Mouse (Mus musculus): ENCODE measurements around the gene Mylip. TPM values are rescaled to one million over a fixed set of nuclear protein-coding genes. Genes with fewer than 3 reads are reported as not detected.

The Mylip gene
- polyA plus RNA-seq, 1 experiment from 2014 or later, result 17.1 TPM

DNA sequence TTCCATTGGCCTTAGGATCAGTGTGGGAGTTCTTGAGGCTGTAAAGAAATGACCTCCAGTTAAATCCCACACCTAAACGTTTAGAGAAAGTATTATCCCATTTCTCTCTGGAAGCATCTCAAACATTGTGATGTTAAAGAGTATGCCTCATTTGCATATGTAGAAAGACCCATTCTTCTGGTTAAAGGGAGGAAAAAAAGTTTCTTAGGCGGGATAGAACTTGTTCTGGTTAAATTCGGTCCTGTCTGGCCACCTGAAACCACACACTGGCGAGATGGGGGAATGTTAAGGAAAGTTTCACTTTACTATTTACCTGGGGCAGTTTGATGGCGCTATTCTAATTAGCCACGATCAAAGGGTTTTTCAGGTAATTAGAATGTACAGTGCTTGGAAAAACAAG lies 14.7 kb upstream of the Mylip start:
- H3K4me3 ChIP-seq, result no peak overlapping the region
- no peak overlapping the region for H3K27ac ChIP-seq
- no peaks in the 10 kb centered on the region for H3K36me3 ChIP-seq
- H3K27me3 ChIP-seq (ENCODE audit: low read depth, poor library complexity, severe bottlenecking), result no peaks in the 10 kb centered on the region
- H3K4me1 ChIP-seq, result 0 out of 2 replicates have a peak, but pooled peaks cover 12% of the 10 kb centered on the region
- 32% methylated on average over 6 of the region's 6 CpGs for WGBS
- no peaks in the 10 kb centered on the region for H3K9me3 ChIP-seq (replicated peaks)
- DNase-seq (ENCODE audit: low spot score), result peak; percentile 3

DNA sequence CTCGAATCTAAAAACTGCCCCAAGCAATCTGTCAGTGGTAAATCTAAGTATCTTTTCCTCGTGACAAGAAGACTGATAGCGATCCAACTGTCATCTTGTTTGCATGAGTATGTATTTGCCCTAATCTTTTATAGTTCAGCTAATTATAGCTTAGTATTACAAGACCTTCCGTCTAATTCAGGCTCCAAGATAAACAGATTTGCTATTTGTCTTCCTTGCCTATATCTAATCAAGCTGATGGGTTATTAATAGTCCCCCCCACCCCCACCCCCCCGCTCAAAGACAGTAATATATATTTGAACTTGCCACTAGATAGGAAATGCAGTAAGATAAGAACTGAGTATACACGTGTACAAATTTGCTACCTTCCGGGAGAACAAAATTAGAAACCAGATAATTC lies 7.3 kb upstream of the Mylip start:
- 0 out of 2 replicates have a peak, but pooled peaks cover 3% of the 10 kb centered on the region for H3K4me1 ChIP-seq
- no peak overlapping the region for H3K27ac ChIP-seq
- H3K36me3 ChIP-seq, result no peaks in the 10 kb centered on the region
- no peaks in the 10 kb centered on the region for H3K27me3 ChIP-seq (ENCODE audit: low read depth, poor library complexity, severe bottlenecking)
- H3K4me3 ChIP-seq, result no peak overlapping the region
- DNase-seq (ENCODE audit: low spot score), result no peak
- H3K9me3 ChIP-seq (replicated peaks), result no peaks in the 10 kb centered on the region
- WGBS, result 88% methylated on average over 7 of the region's 7 CpGs

DNA sequence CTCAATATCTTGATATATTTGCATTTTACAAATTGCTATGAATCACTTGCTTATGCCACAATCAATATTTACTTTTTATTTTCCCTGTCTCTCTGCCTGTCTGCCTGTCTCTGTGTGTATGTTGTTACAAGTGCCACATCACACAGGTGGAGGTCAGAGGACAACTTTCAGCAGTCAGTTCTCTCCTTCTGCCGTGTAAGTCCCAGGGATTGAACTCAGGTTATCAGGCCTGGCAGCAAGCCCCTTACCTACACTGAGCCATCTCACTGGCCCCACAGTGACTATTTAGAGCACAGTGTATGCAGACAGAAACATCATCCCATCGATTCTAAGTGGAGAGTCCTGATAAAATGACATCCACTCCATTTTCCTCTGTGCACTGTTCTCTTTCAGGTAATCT lies 4.9 kb upstream of the Mylip start:
- H3K27me3 ChIP-seq (ENCODE audit: low read depth, poor library complexity, severe bottlenecking), result 0 out of 2 replicates have a peak, but pooled peaks cover 6% of the 10 kb centered on the region
- H3K36me3 ChIP-seq, result no peaks in the 10 kb centered on the region
- no peak overlapping the region for H3K27ac ChIP-seq
- WGBS, result 82% methylated on average over 2 of the region's 2 CpGs
- no peak overlapping the region for H3K4me3 ChIP-seq
- no peaks in the 10 kb centered on the region for H3K9me3 ChIP-seq (replicated peaks)
- H3K4me1 ChIP-seq, result peaks cover 8% of the 10 kb centered on the region
- peak; percentile 14 for DNase-seq (ENCODE audit: low spot score)

- no peak overlapping the region for H3K4me3 ChIP-seq
- WGBS, result 93% methylated on average over 6 of the region's 6 CpGs
- peak; percentile 19 for DNase-seq (ENCODE audit: low spot score)
Observed at GRCm38 (mm10) chr13:45385521-45385920, 4.0 kb upstream of the Mylip start.

DNA sequence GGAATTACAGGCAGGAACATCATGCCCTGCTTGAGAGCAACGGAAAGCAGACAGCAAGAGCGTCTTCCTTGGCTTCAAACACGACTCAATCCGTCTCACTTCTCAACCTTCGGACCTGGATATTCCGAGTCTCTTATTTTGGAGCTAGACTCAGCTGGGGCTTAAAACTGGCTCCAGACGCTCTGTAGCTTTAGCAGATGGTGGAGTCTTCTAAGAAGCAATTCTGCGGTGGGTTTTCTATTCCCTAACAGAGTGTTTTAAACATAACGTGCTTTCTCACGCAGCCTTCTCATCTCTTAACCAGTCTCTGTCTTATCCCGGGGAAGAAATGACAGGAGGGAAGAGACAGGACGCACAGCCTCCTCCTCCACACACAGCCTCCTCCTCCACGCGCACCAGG lies 3.3 kb upstream of the Mylip start:
- no peaks in the 10 kb centered on the region for H3K9me3 ChIP-seq (replicated peaks)
- no peaks in the 10 kb centered on the region for H3K36me3 ChIP-seq
- H3K4me1 ChIP-seq, result peaks cover 22% of the 10 kb centered on the region
- no peak overlapping the region for H3K27ac ChIP-seq
- H3K4me3 ChIP-seq, result no peak overlapping the region
- peak; percentile 17 for DNase-seq (ENCODE audit: low spot score)
- WGBS, result 89% methylated on average over 14 of the region's 14 CpGs
- 0 out of 2 replicates have a peak, but pooled peaks cover 6% of the 10 kb centered on the region for H3K27me3 ChIP-seq (ENCODE audit: low read depth, poor library complexity, severe bottlenecking)

More at GRCm38 (mm10) chr13:45385521-45385920, 4.0 kb upstream of the Mylip start:
- Histone ChIP-seq H3K36me3 (no peaks in the 10 kb centered on the region), H3K27me3 (ENCODE audit: low read depth, poor library complexity, severe bottlenecking) (0 out of 2 replicates have a peak, but pooled peaks cover 6% of the 10 kb centered on the region), H3K4me1 (peaks cover 15% of the 10 kb centered on the region), H3K27ac (no peak overlapping the region), H3K9me3 (replicated peaks) (no peaks in the 10 kb centered on the region)

DNA sequence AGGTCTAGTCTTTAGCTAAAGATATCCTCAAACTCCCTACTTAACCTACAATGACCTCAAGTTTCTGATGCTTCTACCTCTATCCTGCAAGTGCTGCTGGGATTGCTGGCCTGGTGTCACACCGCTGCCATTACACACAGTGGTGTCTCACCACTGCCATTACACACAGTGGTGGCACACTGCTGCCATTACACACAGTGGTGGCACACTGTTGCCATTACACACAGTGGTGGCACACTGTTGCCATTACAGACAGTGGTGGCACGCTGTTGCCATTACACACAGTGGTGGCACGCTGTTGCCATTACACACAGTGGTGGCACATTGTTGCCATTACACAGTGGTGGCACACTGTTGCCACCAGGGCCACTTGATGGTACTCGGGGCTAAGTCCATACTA lies 2.3 kb upstream of the Mylip start:
- Histone ChIP-seq H3K27ac (no peak overlapping the region), H3K4me1 (peaks cover 32% of the 10 kb centered on the region), H3K4me3 (no peak overlapping the region), H3K9me3 (replicated peaks) (no peaks in the 10 kb centered on the region), H3K27me3 (ENCODE audit: low read depth, poor library complexity, severe bottlenecking) (0 out of 2 replicates have a peak, but pooled peaks cover 6% of the 10 kb centered on the region), H3K36me3 (no peaks in the 10 kb centered on the region; the same call in 1 of the 2 replicates)
- WGBS, result 96% methylated on average over 4 of the region's 4 CpGs
- peak; percentile 16 for DNase-seq (ENCODE audit: low spot score)

- H3K27ac ChIP-seq, result no peak overlapping the region
- no peaks in the 10 kb centered on the region for H3K9me3 ChIP-seq (replicated peaks)
- DNase-seq (ENCODE audit: low spot score), result peak; percentile 29
- peaks cover 43% of the 10 kb centered on the region for H3K4me1 ChIP-seq
- H3K27me3 ChIP-seq (ENCODE audit: low read depth, poor library complexity, severe bottlenecking), result 0 out of 2 replicates have a peak, but pooled peaks cover 6% of the 10 kb centered on the region
- 78% methylated on average over 16 of the region's 16 CpGs for WGBS
- H3K4me3 ChIP-seq, result no peak overlapping the region
- peaks cover 10% of the 10 kb centered on the region for H3K36me3 ChIP-seq
Observed at GRCm38 (mm10) chr13:45388254-45388805, 1.2 kb upstream of the Mylip start.

DNA sequence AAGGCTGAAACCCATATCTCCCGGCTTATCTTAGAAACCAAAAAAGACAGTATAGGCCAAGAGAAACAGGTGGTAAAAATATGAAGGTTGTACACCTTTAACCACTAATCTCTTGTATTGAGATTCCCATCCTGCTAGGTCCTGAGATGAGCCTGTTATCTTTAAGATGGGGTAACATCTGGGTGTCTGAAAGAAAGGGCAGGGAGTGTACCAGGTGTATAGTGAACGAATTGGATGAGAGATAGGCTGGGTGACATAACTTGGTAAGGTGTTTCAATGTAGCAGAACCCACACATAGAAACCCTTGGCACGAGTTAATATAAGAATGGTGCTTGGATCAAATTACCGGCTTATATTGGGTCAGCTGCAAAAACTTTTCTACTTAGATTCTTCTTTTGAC lies 653 bp upstream of the Mylip start:
- Histone ChIP-seq H3K27me3 (ENCODE audit: low read depth, poor library complexity, severe bottlenecking) (0 out of 2 replicates have a peak, but pooled peaks cover 6% of the 10 kb centered on the region), H3K4me3 (peak overlapping the region; percentile 87), H3K36me3 (peaks cover 10% of the 10 kb centered on the region), H3K27ac (peak overlapping the region; percentile 92; the same call in 1 of the 2 replicates), H3K4me1 (peaks cover 48% of the 10 kb centered on the region), H3K9me3 (replicated peaks) (no peaks in the 10 kb centered on the region)
- 40% methylated on average over 4 of the region's 4 CpGs for WGBS
- DNase-seq (ENCODE audit: low spot score), result no peak

GRCm38 (mm10) chr13:45390312-45390961 lies 895 bp downstream of the Mylip start:
- 2% methylated on average over 25 of the region's 25 CpGs for WGBS
- no peaks in the 10 kb centered on the region for H3K9me3 ChIP-seq (replicated peaks)

GRCm38 (mm10) chr13:45390962-45391853 lies 1.7 kb downstream of the Mylip start:
- Histone ChIP-seq H3K36me3 (peaks cover 27% of the 10 kb centered on the region), H3K4me3 (peak overlapping the region; percentile 87), H3K4me1 (peaks cover 71% of the 10 kb centered on the region), H3K9me3 (replicated peaks) (no peaks in the 10 kb centered on the region), H3K27me3 (ENCODE audit: low read depth, poor library complexity, severe bottlenecking) (0 out of 2 replicates have a peak, but pooled peaks cover 6% of the 10 kb centered on the region), H3K27ac (peak overlapping the region; percentile 92)
- WGBS, result 33% methylated on average over 19 of the region's 19 CpGs
- DNase-seq (ENCODE audit: low spot score), result peak; percentile 45

More at GRCm38 (mm10) chr13:45390312-45390961, 895 bp downstream of the Mylip start:
- Histone ChIP-seq H3K36me3 (peaks cover 19% of the 10 kb centered on the region), H3K4me1 (peaks cover 63% of the 10 kb centered on the region), H3K27me3 (ENCODE audit: low read depth, poor library complexity, severe bottlenecking) (0 out of 2 replicates have a peak, but pooled peaks cover 6% of the 10 kb centered on the region), H3K4me3 (peak overlapping the region; percentile 87), H3K27ac (peak overlapping the region; percentile 92)
- DNase-seq (ENCODE audit: low spot score), result peak; percentile 57

DNA sequence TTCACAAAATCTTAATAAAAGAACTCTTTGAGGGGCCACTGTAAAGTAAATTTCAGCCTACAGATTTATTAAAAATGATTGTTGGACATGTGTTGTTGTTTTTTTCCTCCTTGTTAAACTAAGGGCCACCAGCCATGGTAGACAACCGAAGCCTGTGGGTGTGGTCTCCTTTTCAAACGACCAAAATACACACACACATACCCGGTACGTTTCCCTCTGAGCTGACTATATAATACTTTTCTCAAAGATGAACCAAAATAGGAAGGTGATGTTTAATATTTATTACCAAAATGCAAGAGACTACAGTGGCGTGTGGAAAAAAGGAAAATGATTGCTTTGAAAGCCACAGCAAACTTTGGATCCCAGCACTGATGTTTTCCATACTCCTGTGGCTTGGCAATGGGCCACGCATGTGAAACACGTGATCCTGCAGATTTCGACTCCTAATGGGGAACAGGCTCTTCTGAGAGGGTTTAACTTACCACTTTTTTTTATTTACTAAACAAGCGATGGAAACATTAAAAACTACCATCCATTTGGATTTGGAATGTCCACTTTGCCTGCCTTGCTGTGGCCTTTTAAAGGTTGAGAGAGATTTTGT lies 2.4 kb downstream of the Mylip start:
- Histone ChIP-seq H3K27me3 (ENCODE audit: low read depth, poor library complexity, severe bottlenecking) (0 out of 2 replicates have a peak, but pooled peaks cover 6% of the 10 kb centered on the region), H3K4me1 (peaks cover 78% of the 10 kb centered on the region), H3K36me3 (peaks cover 28% of the 10 kb centered on the region), H3K27ac (peak overlapping the region; percentile 92), H3K4me3 (peak overlapping the region; percentile 87), H3K9me3 (replicated peaks) (no peaks in the 10 kb centered on the region)
- WGBS, result 47% methylated on average over 9 of the region's 9 CpGs
- DNase-seq (ENCODE audit: low spot score), result peak; percentile 43

DNA sequence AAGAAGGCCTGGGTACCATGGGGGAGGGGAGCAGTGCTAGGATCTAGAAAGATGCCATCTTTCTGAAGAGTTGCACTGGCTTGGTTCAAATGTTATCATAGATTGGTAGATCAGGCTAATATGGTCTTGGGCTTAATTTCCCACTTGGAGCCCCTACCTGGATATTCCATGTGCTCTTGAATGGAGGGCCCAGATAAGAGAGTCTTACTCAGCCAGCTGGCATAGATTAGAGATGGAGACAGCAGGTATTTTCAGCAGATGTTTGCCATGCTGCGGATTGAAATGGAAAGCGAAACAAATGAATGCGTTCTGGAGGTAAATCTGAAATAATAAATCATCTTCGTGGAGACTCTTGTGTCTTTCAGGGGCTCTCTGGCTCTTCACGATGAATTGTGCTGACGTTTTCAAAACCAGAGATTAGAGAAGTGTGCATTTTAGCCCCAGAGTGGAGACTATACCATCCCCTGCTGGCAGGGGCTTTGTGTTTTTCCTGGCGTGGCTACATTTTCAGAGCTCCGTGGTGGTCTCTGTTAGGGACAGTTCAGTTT lies 4.8 kb downstream of the Mylip start:
- H3K4me1 ChIP-seq, result peaks cover 92% of the 10 kb centered on the region
- 62% methylated on average over 8 of the region's 8 CpGs for WGBS

More for the DNA sequence above, 4.8 kb downstream of the Mylip start:
- Histone ChIP-seq H3K27me3 (ENCODE audit: low read depth, poor library complexity, severe bottlenecking) (no peaks in the 10 kb centered on the region), H3K4me3 (no peak overlapping the region), H3K36me3 (peaks cover 33% of the 10 kb centered on the region), H3K9me3 (replicated peaks) (no peaks in the 10 kb centered on the region), H3K27ac (peak overlapping the region; percentile 61)
- DNase-seq (ENCODE audit: low spot score), result peak; percentile 31

Measured in limb, embryonic 10.5 days (tissue).